11 mouse cellular contexts compared by ENCODE assay signal in genomic region chr13:101551068-101551467, GRCm38 (mm10).
DNase-seq lines count a peak whose midpoint lies in the region; ATAC-seq and TF ChIP-seq lines count a peak whose summit lies in the region.
"Had no signal": no experiment of that assay in that cellular context is flagged by ENCODE, and none has a peak within 500 bp of the region (broad histone marks: within the 10 kb centered on the region; RNA-seq: fewer than 3 reads in every experiment).

No protein-coding gene starts in this region.

- H3K4me1 ChIP-seq in kidney, embryonic 15.5 days: peaks cover 7% of the 10 kb centered on the region; the same call in 1 of the 2 replicates
- H3K4me1 ChIP-seq: embryonic facial prominence, embryonic 15.5 days had no signal

- H3K27ac ChIP-seq in kidney, embryonic 15.5 days: no peak overlapping the region
- no peak overlapping the region for H3K27ac ChIP-seq in left cerebral cortex, adult 2 months
- H3K27ac ChIP-seq: embryonic facial prominence, embryonic 15.5 days had no signal

- H3K9me3 ChIP-seq in kidney, embryonic 15.5 days (replicated peaks): no peaks in the 10 kb centered on the region
- H3K9me3 ChIP-seq: embryonic facial prominence, embryonic 15.5 days had no signal

- no peak overlapping the region for H3K4me2 ChIP-seq in kidney, embryonic 15.5 days
- H3K4me2 ChIP-seq: embryonic facial prominence, embryonic 15.5 days had no signal

- H3K9ac ChIP-seq in kidney, embryonic 15.5 days: no peak overlapping the region
- H3K9ac ChIP-seq: embryonic facial prominence, embryonic 15.5 days had no signal

- TF ChIP-seq CTCF in left cerebral cortex, adult 2 months (IDR thresholded peaks at IDR 0.05): no peak

- intact Hi-C loops in left cerebral cortex, adult 2 months (cut with DNase I): no loop called here

- H3K4me3 ChIP-seq in kidney, embryonic 15.5 days (replicated peaks): no peak overlapping the region
- no peak overlapping the region for H3K4me3 ChIP-seq in left cerebral cortex, adult 2 months
- H3K4me3 ChIP-seq: embryonic facial prominence, embryonic 15.5 days had no signal

- no peak for DNase-seq in kidney, postnatal 25 days
- peak; percentile 36 for DNase-seq in cerebellum, adult 11 months
- DNase-seq in spleen, postnatal 14 days (ENCODE audit: low spot score in 2 of 2): peak; percentile 47 to 57
- DNase-seq in left cerebral cortex, adult 2 months (ENCODE audit: extremely low spot score in 1 of 2, low spot score in 2 of 2): no peak
- DNase-seq in kidney, adult 18-20 months: no peak
- DNase-seq: adrenal gland, postnatal 36 days; kidney, adult 2 months; thymus, postnatal 4 days had no signal

- H3K36me3 ChIP-seq in kidney, embryonic 15.5 days: no peaks in the 10 kb centered on the region
- H3K36me3 ChIP-seq: embryonic facial prominence, embryonic 15.5 days had no signal

- 92% methylated on average over 6 of the region's 6 CpGs for WGBS in kidney, embryonic 15.5 days

- ATAC-seq in kidney, embryonic 15.5 days (replicated peaks; ENCODE audit: low FRiP score): peak; percentile 77
- ATAC-seq in erythroid progenitor cell, adult 5-6 weeks (replicated peaks; ENCODE audit: low FRiP score, poor library complexity, severe bottlenecking): peak; percentile 74

- no peaks in the 10 kb centered on the region for H3K27me3 ChIP-seq in kidney, embryonic 15.5 days
- H3K27me3 ChIP-seq: embryonic facial prominence, embryonic 15.5 days had no signal

Comparison
In these comparisons a context has a peak if more than half of its experiments do, and no peak if none do; other contexts are left out.
1. DNase-seq: peak in cerebellum, adult 11 months (single experiment) and spleen, postnatal 14 days (2 of 2); none in kidney, postnatal 25 days (0 of 2), left cerebral cortex, adult 2 months (0 of 2) and kidney, adult 18-20 months (single experiment).